Mouse (Mus musculus): ENCODE data around the gene Ocel1. TPM values are rescaled to one million over a fixed set of nuclear protein-coding genes. Genes with fewer than 3 reads are reported as not detected.

Ocel1 gene
- polyA plus RNA-seq, 1 experiment = 12.5 TPM

GRCm38 (mm10) chr8:71408231-71408630 is 37.1 kb downstream of the Ocel1 start:
- H3K27me3 ChIP-seq (replicated peaks; ENCODE audit: control insufficient read depth, insufficient read depth, low read length) = no peaks in the 10 kb centered on the region
- TF ChIP-seq CTCF (conservative IDR thresholded peaks at IDR 0.05; ENCODE audit: insufficient read depth, insufficient read length, low read depth, low read length) (no peak), POLR2A (IDR thresholded peaks at IDR 0.05; ENCODE audit: low read depth, low read length) (no peak)
- H3K4me1 ChIP-seq (ENCODE audit: control insufficient read depth, insufficient read depth, low read length) = peaks cover 9% of the 10 kb centered on the region; the same call in 1 of the 2 replicates
- H3K36me3 ChIP-seq (ENCODE audit: control insufficient read depth, insufficient read depth, low read length) = no peaks in the 10 kb centered on the region
- no peak overlapping the region for H3K27ac ChIP-seq (ENCODE audit: insufficient read depth, low read depth, low read length)
- no peak for DNase-seq
- H3K4me3 ChIP-seq (ENCODE audit: insufficient read depth, low read depth, low read length) = no peak overlapping the region
- WGBS = 93% methylated on average over 4 of the region's 4 CpGs

- no peak overlapping the region for H3K4me3 ChIP-seq (ENCODE audit: insufficient read depth, low read depth, low read length)
- no peaks in the 10 kb centered on the region for H3K36me3 ChIP-seq (ENCODE audit: control insufficient read depth, insufficient read depth, low read length)
- TF ChIP-seq POLR2A (IDR thresholded peaks at IDR 0.05; ENCODE audit: low read depth, low read length) (no peak), CTCF (conservative IDR thresholded peaks at IDR 0.05; ENCODE audit: insufficient read depth, insufficient read length, low read depth, low read length) (no peak)
- 28% methylated on average over 11 of the region's 11 CpGs for WGBS
- H3K27ac ChIP-seq (ENCODE audit: insufficient read depth, low read depth, low read length) = no peak overlapping the region
- H3K27me3 ChIP-seq (replicated peaks; ENCODE audit: control insufficient read depth, insufficient read depth, low read length) = no peaks in the 10 kb centered on the region
- no peak for DNase-seq
- H3K4me1 ChIP-seq (ENCODE audit: control insufficient read depth, insufficient read depth, low read length) = no peaks in the 10 kb centered on the region
These were observed 40.6 kb downstream of the Ocel1 start for GRCm38 (mm10) chr8:71411535-71412273.

GRCm38 (mm10) chr8:71422121-71422520 is 51.0 kb downstream of the Ocel1 start:
- Histone ChIP-seq H3K4me1 (ENCODE audit: control insufficient read depth, insufficient read depth, low read length) (no peaks in the 10 kb centered on the region), H3K36me3 (ENCODE audit: control insufficient read depth, insufficient read depth, low read length) (no peaks in the 10 kb centered on the region), H3K27ac (ENCODE audit: insufficient read depth, low read depth, low read length) (no peak overlapping the region), H3K4me3 (ENCODE audit: insufficient read depth, low read depth, low read length) (no peak overlapping the region), H3K27me3 (replicated peaks; ENCODE audit: control insufficient read depth, insufficient read depth, low read length) (no peaks in the 10 kb centered on the region)
- no peak for TF ChIP-seq POLR2A (IDR thresholded peaks at IDR 0.05; ENCODE audit: low read depth, low read length)
- TF ChIP-seq CTCF (conservative IDR thresholded peaks at IDR 0.05; ENCODE audit: insufficient read depth, insufficient read length, low read depth, low read length) = no peak
- no peak for DNase-seq

Other genes with a start within 250 kb of the Ocel1 start
- gene Myo9b, start 98.6 kb upstream of the Ocel1 start, polyA plus RNA-seq (2012; rRNA removed) = 11.4 and 12.0 TPM in 2 replicates
- gene Haus8, start 98.4 kb upstream of the Ocel1 start, polyA plus RNA-seq (2012; rRNA removed) = 3.1 and 3.6 TPM in 2 replicates
- 111 and 127 TPM in 2 replicates for gene Use1, start 4.5 kb upstream of the Ocel1 start, polyA plus RNA-seq (2012; rRNA removed)
- 177 and 264 TPM in 2 replicates for gene Nr2f6, start 10.7 kb downstream of the Ocel1 start, polyA plus RNA-seq (2012; rRNA removed)
- gene Ushbp1, start 24.5 kb downstream of the Ocel1 start, polyA plus RNA-seq (2012; rRNA removed) = 38.5 and 43.4 TPM in 2 replicates
- 153 and 162 TPM in 2 replicates for gene Babam1, start 25.6 kb downstream of the Ocel1 start, polyA plus RNA-seq (2012; rRNA removed)
- 0.28 and 0.79 TPM in 2 replicates for gene Ankle1, start 34.7 kb downstream of the Ocel1 start, polyA plus RNA-seq (2012; rRNA removed)
- gene Abhd8, start 92.4 kb downstream of the Ocel1 start, polyA plus RNA-seq (2012; rRNA removed) = 29.8 and 38.3 TPM in 2 replicates
- gene Mrpl34, start 93.7 kb downstream of the Ocel1 start, polyA plus RNA-seq (2012; rRNA removed) = 168 and 186 TPM in 2 replicates
- 61.5 and 62.6 TPM in 2 replicates for gene Dda1, start 97.9 kb downstream of the Ocel1 start, polyA plus RNA-seq (2012; rRNA removed)
- 12.6 and 15.2 TPM in 2 replicates for gene Ano8, start 114.7 kb downstream of the Ocel1 start, polyA plus RNA-seq (2012; rRNA removed)
- gene Gtpbp3, start 116.8 kb downstream of the Ocel1 start, polyA plus RNA-seq (2012; rRNA removed) = 20.2 and 25.0 TPM in 2 replicates
- gene Plvap, start 140.5 kb downstream of the Ocel1 start, polyA plus RNA-seq (2012; rRNA removed) = 502 and 542 TPM in 2 replicates
- 0.09 TPM in 1 of 2 replicates, not detected in the other for gene Ccdc194, start 154.4 kb downstream of the Ocel1 start, polyA plus RNA-seq (2012; rRNA removed)
- 167 and 184 TPM in 2 replicates for gene Bst2, start 166.2 kb downstream of the Ocel1 start, polyA plus RNA-seq (2012; rRNA removed)
- gene Mvb12a, start 171.6 kb downstream of the Ocel1 start, polyA plus RNA-seq (2012; rRNA removed) = 136 and 164 TPM in 2 replicates
- 7.8 and 8.4 TPM in 2 replicates for gene Tmem221, start 187.6 kb downstream of the Ocel1 start, polyA plus RNA-seq (2012; rRNA removed)
- 0.14 and 0.19 TPM in 2 replicates for gene Nxnl1, start 195.3 kb downstream of the Ocel1 start, polyA plus RNA-seq (2012; rRNA removed)
- gene Slc27a1, start 197.6 kb downstream of the Ocel1 start, polyA plus RNA-seq (2012; rRNA removed) = 146 and 182 TPM in 2 replicates
- gene Pgls, start 220.9 kb downstream of the Ocel1 start, polyA plus RNA-seq (2012; rRNA removed) = 134 TPM in 2 replicates
- gene Fam129c, start 226.3 kb downstream of the Ocel1 start, polyA plus RNA-seq (2012; rRNA removed) = 1.2 and 2.4 TPM in 2 replicates
- 62.2 and 70.4 TPM in 2 replicates for gene Colgalt1, start 239.7 kb downstream of the Ocel1 start, polyA plus RNA-seq (2012; rRNA removed)

All from kidney, adult 2 months (tissue).